Mouse (Mus musculus): ENCODE results near the gene Rnf2.

- TF ChIP-seq CTCF (IDR thresholded peaks at IDR 0.05; ENCODE audit: insufficient read depth, low read depth, low read length) (no peak), POLR2A (IDR thresholded peaks at IDR 0.05; ENCODE audit: insufficient read depth, low read depth, low read length) (peak; percentile 94)
These were observed 72.2 kb downstream of the Rnf2 start, which contains the start of the genes Swt1 and Trmt1l for GRCm38 (mm10) chr1:151428263-151429221.
